Mouse (Mus musculus) midbrain, embryonic 11.5 days (tissue): ENCODE results near the gene Vamp2. TPM values are rescaled to one million over a fixed set of nuclear protein-coding genes. Genes with fewer than 3 reads are reported as not detected.

ENCODE experiments used
- ATAC-seq: fragments of 200-750 bp; cut with Nextera tagmentation; 2 replicates; pipeline ENCODE4 v1.8.0; 2017; ENCODE audit warnings: moderate TSS enrichment, moderate library complexity; ENCODE audit not compliant: low FRiP score
- DNase-seq: peaks from one replicate; pipeline ENCODE4 v3.0.0; 2015; ENCODE audit warnings: low spot score; ENCODE audit errors: missing footprints
- H3K27ac ChIP-seq: fragments of 300-500 bp; sonication (generic); 2 replicates; pipeline ENCODE4 v1.5.1; 2014; ENCODE audit warnings: low read depth, low read length
- H3K27me3 ChIP-seq: fragments of 300-500 bp; sonication (generic); 2 replicates; pipeline ENCODE4 v1.6.1; 2014; ENCODE audit warnings: mild to moderate bottlenecking, low read length, moderate library complexity, mixed read lengths; ENCODE audit not compliant: control insufficient read depth, insufficient read depth
- H3K36me3 ChIP-seq: fragments of 300-500 bp; sonication (generic); 2 replicates; pipeline ENCODE4 v1.6.1; 2014; ENCODE audit warnings: mild to moderate bottlenecking, low read length, moderate library complexity, mixed read lengths; ENCODE audit not compliant: control insufficient read depth, insufficient read depth
- H3K4me1 ChIP-seq: fragments of 300-500 bp; sonication (generic); 2 replicates; pipeline ENCODE4 v1.6.1; 2014; ENCODE audit warnings: low read length; ENCODE audit not compliant: control insufficient read depth, insufficient read depth
- H3K4me2 ChIP-seq: fragments of 300-500 bp; sonication (generic); 2 replicates; pipeline ENCODE4 v1.6.1; 2014; ENCODE audit warnings: mild to moderate bottlenecking, moderate library complexity
- H3K4me3 ChIP-seq: fragments of 300-500 bp; sonication (generic); 2 replicates; pipeline ENCODE4 v1.5.1; 2014; ENCODE audit warnings: low read depth, low read length
- H3K9ac ChIP-seq: fragments of 300-500 bp; sonication (generic); 2 replicates; pipeline ENCODE4 v1.6.1; 2014; ENCODE audit warnings: low read length
- H3K9me3 ChIP-seq: fragments of 300-500 bp; sonication (generic); 2 replicates; pipeline ENCODE4 v1.6.1; 2016; ENCODE audit warnings: low read length; ENCODE audit not compliant: control insufficient read depth
- WGBS: fragments of 180-500 bp; shearing (Covaris S2); extraction: QIAGEN DNeasy Blood & Tissue Kit; methylation state at CpG from one replicate; pipeline ENCODE4 v1.1.7; 2014; 5-methylcytosine and 5-hydroxymethylcytosine counted together
- polyA plus RNA-seq: library from polyadenylated mRNA; unstranded; fragments of >200 nt; fragmentation: Nextera tagmentation; extraction: Ambion mirVana; gene quantifications from 2 replicates; pipeline ENCODE4 v1.2.1, GENCODE M21; 2014

Gene Vamp2
- polyA plus RNA-seq, 1 experiment from 2014 or later, result 72.4 TPM

- H3K4me1 ChIP-seq, result peaks cover 24% of the 10 kb centered on the region
- ATAC-seq, result 0 out of 2 replicates have a peak, but pooled peaks have one; percentile 16
- no peak overlapping the region for H3K27ac ChIP-seq
- peak; percentile 100 for DNase-seq
- WGBS, result under 1% methylated on average over 24 of the region's 24 CpGs
- peaks cover 9% of the 10 kb centered on the region for H3K27me3 ChIP-seq
- peak overlapping the region; percentile 62 for H3K9ac ChIP-seq
- H3K4me3 ChIP-seq, result peak overlapping the region; percentile 61
- H3K36me3 ChIP-seq, result no peaks in the 10 kb centered on the region
- H3K9me3 ChIP-seq, result no peaks in the 10 kb centered on the region
- peak overlapping the region; percentile 91 for H3K4me2 ChIP-seq
These were observed 37.0 kb downstream of the Vamp2 start for GRCm38 (mm10) chr11:69125041-69125851.

DNA sequence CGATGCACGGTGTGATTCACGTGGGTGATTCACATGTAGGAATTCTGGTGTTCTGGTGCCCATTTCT, 37.4 kb downstream of the Vamp2 start, which contains the start of gene Aloxe3:
Gene Aloxe3 (plus strand): TSS at position 45 of the 67 bp plus-strand sequence.
- H3K4me3 ChIP-seq, result peak within 1 kb of the TSS; percentile 61
- peaks cover 22% of the 10 kb centered on the region for H3K4me1 ChIP-seq
- peaks cover 4% of the 10 kb centered on the region for H3K27me3 ChIP-seq
- peak within 1 kb of the TSS; percentile 62 for H3K9ac ChIP-seq
- ATAC-seq (no peak), DNase-seq (no peak)
- H3K36me3 ChIP-seq, result no peaks in the 10 kb centered on the region
- WGBS, result 9% methylated on average over 3 of the region's 3 CpGs
- H3K9me3 ChIP-seq, result no peaks in the 10 kb centered on the region
- H3K4me2 ChIP-seq, result peak within 1 kb of the TSS; percentile 91
- H3K27ac ChIP-seq, result no peak within 1 kb of the TSS

DNA sequence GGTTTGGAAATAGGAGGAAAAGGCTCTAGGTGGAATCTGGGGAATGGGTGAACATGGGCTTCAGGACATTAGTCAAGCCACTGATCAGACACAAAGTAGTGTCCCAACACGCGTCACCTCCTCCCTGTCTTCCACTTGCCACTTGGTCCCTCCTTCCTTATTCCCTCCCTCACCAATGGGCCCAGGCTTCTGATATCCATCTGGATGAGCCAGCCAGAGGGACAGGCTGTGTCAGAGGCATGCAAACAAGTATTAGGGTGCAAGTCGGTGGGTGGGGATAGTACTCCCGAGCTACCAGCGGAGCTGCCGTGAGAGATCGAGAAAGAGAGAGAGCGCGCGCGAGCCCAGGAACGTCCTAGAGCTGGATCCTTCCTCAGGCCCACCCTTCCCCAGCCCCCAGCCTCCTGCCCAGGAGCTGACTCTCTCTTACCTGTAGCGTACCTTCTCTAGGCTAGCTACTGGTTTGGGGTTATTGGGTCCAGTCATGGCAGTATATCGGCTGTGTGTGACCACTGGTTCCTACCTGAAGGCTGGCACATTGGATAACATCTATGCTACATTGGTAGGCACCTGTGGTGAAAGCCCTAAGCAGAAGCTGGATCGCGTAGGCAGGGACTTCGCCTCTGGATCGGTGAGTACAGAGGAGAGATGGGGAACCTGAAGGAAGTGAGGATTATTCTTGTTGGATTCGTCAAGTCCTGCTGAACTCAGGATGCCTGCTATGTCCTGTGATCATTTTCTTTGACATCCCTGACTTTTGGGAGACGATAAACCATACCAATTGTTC, 37.8 kb downstream of the Vamp2 start:
- Histone ChIP-seq H3K27ac (no peak overlapping the region), H3K4me1 (peaks cover 20% of the 10 kb centered on the region), H3K9me3 (no peaks in the 10 kb centered on the region), H3K4me2 (peak overlapping the region; percentile 91), H3K36me3 (no peaks in the 10 kb centered on the region), H3K9ac (peak overlapping the region; percentile 62), H3K27me3 (peaks cover under 1% of the 10 kb centered on the region; the same call in 1 of the 2 replicates), H3K4me3 (peak overlapping the region; percentile 61)
- no peak for ATAC-seq
- WGBS, result 13% methylated on average over 20 of the region's 20 CpGs
- DNase-seq, result peak; percentile 84

GRCm38 (mm10) chr11:69126706-69127095, 38.4 kb downstream of the Vamp2 start:
- no peaks in the 10 kb centered on the region for H3K9me3 ChIP-seq
- H3K4me1 ChIP-seq, result peaks cover 15% of the 10 kb centered on the region
- no peak overlapping the region for H3K27ac ChIP-seq
- DNase-seq (no peak), ATAC-seq (no peak)
- H3K4me3 ChIP-seq, result no peak overlapping the region; the same call in 1 of the 2 replicates
- H3K36me3 ChIP-seq, result no peaks in the 10 kb centered on the region
- H3K27me3 ChIP-seq, result no peaks in the 10 kb centered on the region
- 55% methylated on average over 2 of the region's 2 CpGs for WGBS
- H3K9ac ChIP-seq, result no peak overlapping the region
- H3K4me2 ChIP-seq, result peak overlapping the region; percentile 91

- WGBS, result 79% methylated on average over 8 of the region's 8 CpGs
- ATAC-seq, result no peak
These were observed 40.3 kb downstream of the Vamp2 start for GRCm38 (mm10) chr11:69128426-69129122.

DNA sequence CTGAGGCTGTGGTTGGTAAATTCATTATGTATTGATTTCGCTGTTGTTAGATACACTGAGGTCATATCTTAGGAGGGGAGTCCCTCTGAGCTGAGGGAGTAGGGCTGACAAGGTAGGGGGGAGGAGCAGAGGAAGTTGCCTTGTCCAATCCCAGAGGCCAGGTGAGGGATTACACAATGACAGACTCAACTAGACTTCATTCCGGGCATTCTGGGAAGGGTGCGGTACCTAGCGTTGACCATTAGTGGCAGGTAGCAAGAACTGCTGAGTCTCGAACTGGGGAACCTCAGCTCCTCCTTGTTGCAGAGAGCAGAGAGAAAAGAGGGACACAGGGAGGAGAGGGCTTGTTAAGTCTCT, 45.3 kb downstream of the Vamp2 start:
- Histone ChIP-seq H3K4me2 (peak overlapping the region; percentile 73), H3K36me3 (no peaks in the 10 kb centered on the region), H3K9me3 (no peaks in the 10 kb centered on the region), H3K27me3 (peaks cover 3% of the 10 kb centered on the region), H3K27ac (no peak overlapping the region), H3K4me3 (peak overlapping the region; percentile 38; the same call in 1 of the 2 replicates), H3K9ac (peak overlapping the region; percentile 61; the same call in 1 of the 2 replicates), H3K4me1 (peaks cover 5% of the 10 kb centered on the region; the same call in 1 of the 2 replicates)
- no peak for ATAC-seq
- WGBS, result 14% methylated on average over 5 of the region's 5 CpGs
- no peak for DNase-seq

More at GRCm38 (mm10) chr11:69128426-69129122, 40.3 kb downstream of the Vamp2 start:
- Histone ChIP-seq H3K27me3 (peaks cover 1% of the 10 kb centered on the region; the same call in 1 of the 2 replicates), H3K9me3 (no peaks in the 10 kb centered on the region), H3K27ac (no peak overlapping the region), H3K4me2 (no peak overlapping the region), H3K9ac (no peak overlapping the region), H3K36me3 (no peaks in the 10 kb centered on the region), H3K4me1 (peaks cover 9% of the 10 kb centered on the region), H3K4me3 (no peak overlapping the region)
- no peak for DNase-seq

GRCm38 (mm10) chr11:69133923-69134621, 45.8 kb downstream of the Vamp2 start:
- no peaks in the 10 kb centered on the region for H3K36me3 ChIP-seq
- 1% methylated on average over 34 of the region's 34 CpGs for WGBS
- peaks cover 3% of the 10 kb centered on the region for H3K27me3 ChIP-seq
- H3K4me1 ChIP-seq, result peaks cover 5% of the 10 kb centered on the region; the same call in 1 of the 2 replicates
- no peak overlapping the region for H3K27ac ChIP-seq
- peak; percentile 96 for DNase-seq
- no peaks in the 10 kb centered on the region for H3K9me3 ChIP-seq
- H3K4me2 ChIP-seq, result peak overlapping the region; percentile 73
- ATAC-seq, result peak; percentile 55; the same call in 1 of the 2 replicates
- H3K9ac ChIP-seq, result peak overlapping the region; percentile 61
- H3K4me3 ChIP-seq, result peak overlapping the region; percentile 38

GRCm38 (mm10) chr11:69134622-69134968, 46.3 kb downstream of the Vamp2 start:
- DNase-seq, result no peak
- peak overlapping the region; percentile 73 for H3K4me2 ChIP-seq
- peaks cover 3% of the 10 kb centered on the region for H3K27me3 ChIP-seq
- H3K9ac ChIP-seq, result peak overlapping the region; percentile 61
- H3K27ac ChIP-seq, result no peak overlapping the region
- no peaks in the 10 kb centered on the region for H3K9me3 ChIP-seq
- peak overlapping the region; percentile 38 for H3K4me3 ChIP-seq
- no peak for ATAC-seq
- H3K36me3 ChIP-seq, result no peaks in the 10 kb centered on the region
- peaks cover 5% of the 10 kb centered on the region; the same call in 1 of the 2 replicates for H3K4me1 ChIP-seq
- 29% methylated on average over 8 of the region's 8 CpGs for WGBS
